Mouse (Mus musculus) lung, postnatal 14 days (tissue): Measurements from ENCODE around the gene Mafk.
A peak's percentile ranks its signal among the peaks of the same experiment; 100 is the strongest.

Source experiments
- DNase-seq: peaks from one replicate; pipeline ENCODE4 v3.0.0; 2021

The Mafk gene

DNA sequence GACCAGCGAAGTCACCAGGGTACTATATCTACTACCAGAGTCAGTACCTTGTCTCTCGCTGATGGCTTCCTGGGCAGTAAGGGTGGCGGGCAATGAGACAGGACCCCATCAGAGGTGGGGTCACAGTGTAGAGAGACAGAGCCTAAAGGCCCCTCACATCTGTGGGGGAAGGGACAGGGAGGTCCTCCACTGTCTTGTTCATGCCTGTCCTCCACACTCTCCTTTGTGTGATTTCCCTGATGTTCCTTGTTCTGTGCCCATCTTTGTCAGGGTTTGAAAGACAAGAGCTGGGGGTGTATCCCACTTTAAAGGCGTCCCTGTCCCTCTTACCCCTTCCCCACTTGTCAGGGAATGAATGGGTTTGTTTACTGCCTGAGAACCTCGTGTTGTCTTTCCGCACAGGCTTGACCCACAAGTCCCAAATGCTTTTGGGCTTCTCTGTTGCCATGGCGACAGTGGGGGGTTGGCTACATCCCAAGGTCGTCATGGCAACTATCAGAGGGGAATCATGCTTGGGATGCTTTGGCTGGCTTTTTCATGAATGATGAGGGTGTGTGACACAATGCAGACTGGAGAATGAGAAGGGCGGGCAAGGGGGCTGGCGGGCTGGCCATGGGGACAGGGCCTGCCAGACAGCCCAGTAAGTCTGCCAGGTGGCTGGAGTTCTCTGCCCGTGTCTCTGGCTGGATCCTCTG is 6.3 kb downstream of the Mafk start:
- peak; percentile 91 for DNase-seq

DNA sequence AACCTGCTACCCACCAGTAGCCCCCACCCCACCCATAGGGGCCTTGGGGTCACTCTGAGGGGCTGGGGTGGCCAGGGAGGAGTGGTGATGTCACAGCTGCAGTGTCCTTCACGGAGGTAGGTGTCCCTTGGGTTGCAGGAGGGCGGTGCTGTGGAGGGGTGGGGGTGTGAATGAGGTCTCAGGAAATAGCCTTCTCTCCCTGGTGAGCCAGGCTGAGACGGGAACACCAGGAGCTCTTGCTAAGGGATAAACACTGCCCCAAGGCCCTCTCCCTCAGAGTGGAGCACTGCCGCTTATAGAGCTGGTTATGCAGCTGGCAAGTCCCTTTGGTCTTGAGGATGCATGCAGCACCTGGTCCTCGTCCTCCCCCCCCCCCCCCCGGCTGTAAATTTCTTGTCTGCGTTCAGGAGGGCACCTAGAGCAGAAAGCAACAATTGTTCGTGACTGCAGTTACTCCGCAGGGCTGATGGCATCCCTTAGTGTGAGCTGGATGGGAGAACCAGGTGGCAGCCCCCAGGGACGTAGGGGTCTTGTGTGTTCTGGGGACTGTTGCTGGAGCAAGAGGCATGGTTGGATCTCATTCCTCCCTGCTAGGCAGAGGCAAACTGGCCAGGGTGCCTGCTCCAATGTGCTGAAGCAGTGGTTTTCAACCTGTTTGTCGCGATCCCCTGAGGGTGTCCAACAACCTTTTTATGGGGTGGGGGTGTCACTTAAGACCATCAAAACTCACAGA is 7.0 kb downstream of the Mafk start:
- DNase-seq: peak; percentile 38

DNA sequence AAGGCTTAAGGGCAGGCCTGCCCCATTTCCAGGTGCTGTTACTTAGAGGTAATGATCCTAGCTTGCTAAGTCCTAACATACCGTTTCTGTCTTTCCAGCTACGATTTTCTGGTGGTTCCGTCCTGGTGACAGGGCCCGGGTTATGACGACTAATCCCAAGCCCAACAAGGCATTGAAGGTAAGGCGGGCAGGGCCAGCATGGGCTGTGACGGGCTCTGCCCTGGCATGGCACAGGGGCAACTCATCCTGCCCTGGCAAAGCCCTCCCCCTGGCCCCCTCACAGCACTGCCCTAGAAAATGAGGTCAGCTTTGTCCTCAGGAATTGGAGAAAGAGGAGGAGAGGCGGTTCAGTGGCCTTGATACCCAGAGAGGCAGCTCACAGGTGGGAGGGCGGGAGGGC is 7.7 kb downstream of the Mafk start:
- DNase-seq: no peak

DNA sequence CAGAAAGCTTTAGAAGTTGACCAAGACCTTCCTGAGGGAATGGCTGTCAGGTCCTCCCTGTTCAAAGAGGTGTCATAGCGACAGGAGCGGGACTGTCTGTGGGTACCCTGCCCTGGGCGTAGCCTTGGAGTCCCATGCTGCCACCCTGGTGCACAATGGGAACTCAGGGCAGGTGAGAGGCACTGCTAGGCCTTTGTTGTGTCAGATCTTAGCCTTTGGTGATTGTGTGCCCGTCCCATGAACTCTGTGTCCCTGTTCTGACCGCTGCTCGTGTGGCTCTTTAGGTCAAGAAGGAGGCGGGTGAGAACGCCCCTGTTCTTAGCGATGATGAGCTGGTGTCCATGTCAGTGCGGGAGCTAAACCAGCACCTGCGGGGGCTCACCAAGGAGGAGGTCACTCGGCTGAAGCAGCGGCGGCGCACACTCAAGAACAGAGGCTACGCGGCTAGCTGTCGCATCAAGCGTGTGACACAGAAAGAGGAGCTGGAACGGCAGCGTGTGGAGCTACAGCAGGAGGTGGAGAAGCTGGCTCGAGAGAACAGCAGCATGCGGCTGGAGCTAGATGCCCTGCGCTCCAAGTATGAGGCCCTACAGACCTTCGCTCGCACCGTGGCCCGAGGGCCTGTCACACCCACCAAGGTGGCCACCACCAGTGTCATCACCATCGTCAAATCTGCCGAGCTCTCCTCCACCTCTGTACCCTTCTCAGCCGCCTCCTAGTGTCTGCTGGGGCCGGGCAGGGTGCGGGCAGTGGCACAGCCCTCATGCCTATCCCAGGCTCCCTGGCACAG is 8.7 kb downstream of the Mafk start:
- no peak for DNase-seq

DNA sequence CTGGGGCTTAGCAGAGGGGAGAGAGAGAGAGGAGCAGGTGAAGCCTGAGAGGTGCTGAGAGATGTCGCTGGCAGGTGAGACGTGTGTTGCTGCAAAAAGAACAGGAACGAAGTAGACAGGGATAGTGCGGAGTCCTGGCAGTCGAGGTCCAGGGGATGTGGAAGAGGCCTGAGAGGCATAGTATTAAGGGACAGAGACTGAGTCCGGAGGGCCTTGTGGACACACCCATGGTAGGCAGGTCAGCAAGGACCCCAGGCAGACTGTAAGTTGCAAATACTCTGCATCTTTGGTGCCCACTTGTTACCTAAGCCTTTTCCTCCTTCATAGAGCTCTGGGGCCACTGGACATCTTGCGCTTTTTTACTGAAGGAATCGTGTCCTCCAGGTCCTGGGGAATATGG is 9.9 kb downstream of the Mafk start:
- no peak for DNase-seq

DNA sequence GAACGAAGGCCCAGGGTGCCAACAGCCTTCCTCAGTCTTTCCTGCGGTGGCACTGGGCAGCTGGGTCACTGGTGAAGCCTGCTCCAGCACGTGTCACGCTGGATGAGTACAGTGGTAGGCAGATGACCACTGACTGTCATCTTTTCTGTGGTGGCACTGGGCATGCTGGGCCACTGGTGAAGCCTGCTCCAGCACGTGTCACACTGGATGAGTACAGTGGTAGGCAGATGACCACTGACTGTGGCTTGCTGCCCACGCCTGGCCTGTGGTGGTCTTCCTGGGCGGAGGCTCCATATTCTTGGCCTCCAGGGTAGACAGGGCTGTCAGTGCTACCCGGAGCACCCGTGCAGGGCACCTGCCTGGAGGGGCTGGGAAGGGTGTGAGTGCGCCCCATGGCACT is 10.6 kb downstream of the Mafk start:
- DNase-seq: no peak

DNA sequence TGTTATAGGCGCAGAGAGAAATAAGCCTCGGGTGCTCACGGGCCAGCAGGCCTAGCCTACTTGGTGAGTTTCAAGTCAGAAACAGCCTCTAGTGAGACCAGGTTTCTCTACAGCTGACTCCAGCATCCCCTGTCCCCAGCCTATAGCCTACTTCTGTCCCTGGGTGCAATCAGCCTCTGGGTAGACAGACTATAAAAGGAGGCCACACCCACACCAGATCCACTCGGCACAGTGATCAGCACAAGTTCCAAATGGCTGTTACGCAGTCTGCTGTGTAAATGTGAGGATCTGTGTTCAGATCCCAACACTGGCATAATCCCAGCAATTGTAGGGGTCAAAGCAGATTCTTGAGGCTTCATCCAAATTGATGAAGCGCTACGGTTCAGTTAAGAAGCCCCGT is 11.9 kb downstream of the Mafk start:
- DNase-seq: no peak

DNA sequence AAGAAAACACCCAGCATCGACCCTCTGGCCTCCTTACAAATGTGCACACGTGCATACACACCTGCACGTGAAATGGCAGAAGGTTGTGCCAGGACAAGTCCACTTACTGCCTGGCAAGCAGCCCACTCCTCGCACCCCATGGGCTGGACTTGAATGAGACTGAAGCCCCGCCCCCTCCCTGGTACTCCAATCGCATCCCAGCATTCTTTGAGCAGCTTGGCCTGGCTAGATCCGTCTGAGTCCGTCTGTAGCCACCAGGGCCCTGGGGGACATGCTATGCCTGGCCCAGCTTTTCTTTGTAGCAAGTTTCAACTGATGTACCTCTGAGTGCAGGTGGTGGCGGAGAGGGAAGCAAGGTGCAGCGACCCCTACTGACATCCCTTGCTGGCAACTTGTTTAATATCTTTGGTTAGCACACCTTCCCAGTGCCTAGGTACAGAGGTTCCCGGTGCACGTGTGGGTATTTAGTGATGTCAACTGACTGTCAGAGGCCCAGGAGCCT is 12.3 kb downstream of the Mafk start:
- peak; percentile 80 for DNase-seq

DNA sequence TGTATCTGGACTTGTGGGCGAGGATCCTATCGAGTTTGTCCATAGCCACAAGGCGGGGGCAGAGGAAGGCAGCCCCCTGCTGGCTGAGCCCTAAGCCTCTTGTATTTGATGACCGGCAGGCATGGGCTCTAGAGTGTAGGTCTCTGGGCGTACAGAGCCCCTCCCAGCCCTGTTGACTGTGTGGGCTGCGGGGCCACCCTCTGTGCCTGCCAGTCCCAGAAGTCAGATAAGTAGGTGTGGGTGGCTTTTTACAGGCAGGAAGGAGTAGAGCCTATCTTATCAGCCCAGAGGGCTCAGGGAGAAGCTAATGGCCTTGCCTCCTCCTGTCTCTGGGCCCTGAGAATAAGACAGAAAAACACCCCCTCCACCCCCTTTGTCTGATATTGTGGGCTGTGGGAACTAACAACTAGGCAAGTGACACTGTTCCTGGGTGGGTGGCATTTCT is 12.8 kb downstream of the Mafk start:
- no peak for DNase-seq

DNA sequence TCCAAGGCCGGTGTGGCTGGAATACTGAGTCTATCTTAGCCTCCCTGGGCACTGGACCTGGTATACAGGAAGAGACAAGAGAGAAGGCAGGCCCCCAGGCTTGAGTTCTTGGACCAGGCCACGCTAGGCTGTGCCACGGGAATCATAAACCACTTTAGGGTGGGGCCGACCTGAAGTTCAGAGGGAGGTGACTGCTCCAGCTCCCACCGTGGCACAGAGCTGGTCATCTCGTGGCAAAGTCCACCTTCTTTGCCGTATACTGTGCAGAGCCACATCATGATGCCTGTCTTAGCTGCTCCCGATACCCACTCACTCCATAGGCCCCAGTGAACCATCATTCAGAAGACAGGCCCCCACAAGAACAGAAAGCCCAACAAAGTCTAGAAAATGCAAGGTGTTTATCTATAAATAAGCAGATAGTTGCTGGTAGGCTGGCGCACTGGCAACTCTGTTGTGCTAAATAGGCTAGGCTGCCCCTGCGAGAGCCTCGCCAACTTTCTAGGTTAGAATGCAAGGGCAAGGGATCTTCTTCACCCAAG is 13.3 kb downstream of the Mafk start:
- no peak for DNase-seq

DNA sequence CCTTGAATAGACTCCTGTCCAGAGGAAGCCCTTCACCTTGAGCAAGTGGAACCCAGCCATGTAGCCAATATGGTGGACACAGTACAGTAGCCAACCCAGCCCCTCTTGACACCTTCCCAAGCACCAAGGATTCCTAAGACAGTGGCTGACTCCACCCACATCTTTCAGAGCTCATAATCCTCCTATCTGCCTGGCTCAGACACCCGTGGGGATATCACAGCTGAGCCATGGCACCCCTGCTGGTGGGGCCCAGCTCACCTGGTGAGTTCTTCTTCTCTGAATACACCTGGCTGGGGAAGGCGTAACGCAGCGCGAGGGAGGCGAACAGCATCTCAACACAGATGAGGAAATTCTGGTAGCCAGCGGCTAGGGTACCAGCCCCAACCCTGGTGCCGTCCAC is 14.6 kb downstream of the Mafk start:
- DNase-seq: no peak

DNA sequence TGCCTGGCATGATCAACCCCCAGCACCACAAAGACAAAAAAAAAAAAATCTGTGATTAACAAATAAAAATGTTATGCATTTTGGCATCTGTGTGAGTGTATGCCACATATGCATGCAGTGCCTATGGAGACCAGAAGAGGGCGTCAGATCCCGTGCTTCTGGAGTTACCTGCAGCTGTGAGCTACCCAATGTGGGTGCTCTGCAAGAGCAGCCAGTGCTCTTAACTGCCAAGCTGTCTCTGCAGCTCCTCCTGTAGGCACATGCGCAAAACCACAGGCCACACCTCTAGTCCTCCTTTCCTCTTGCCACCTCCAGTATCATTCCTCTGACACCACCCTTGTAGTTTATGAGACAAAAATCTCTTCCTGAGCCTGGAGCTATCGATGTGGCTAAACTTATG is 18.1 kb downstream of the Mafk start:
- DNase-seq: no peak

DNA sequence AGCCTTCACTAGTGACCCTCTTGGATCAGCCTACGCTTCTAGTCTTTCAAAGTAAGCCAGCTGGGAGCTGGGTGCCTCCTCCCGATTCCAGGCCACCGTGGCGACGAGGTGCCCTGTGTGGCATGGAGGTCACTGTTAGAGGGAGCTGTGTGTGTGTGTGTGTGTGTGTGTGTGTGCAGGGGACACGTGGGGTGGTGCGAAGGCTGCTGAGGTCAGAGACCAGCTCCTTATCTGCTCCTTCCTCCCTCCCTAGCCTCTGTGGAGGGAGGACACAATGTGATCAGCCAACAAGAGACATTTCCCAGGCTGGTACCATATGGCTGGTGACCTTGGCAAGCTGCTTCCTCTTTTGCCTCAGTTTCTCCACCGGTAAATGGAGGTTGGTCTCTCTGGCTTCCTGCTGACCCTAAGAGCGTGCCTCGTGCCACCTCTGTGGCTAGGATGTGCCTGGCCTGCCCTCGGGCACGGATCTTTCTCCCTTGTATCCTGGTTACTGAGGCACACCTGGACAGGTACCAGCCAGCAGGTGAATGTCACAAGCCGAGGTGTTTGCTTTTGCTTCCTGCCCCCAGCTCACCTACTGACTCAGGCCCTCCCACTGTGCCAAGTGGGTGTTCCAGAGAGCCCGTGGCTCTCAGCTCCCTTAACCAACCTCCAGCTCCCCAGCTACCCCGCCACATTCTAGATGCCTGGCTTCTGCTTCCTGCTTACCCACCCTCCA is 20.5 kb downstream of the Mafk start:
- no peak for DNase-seq

DNA sequence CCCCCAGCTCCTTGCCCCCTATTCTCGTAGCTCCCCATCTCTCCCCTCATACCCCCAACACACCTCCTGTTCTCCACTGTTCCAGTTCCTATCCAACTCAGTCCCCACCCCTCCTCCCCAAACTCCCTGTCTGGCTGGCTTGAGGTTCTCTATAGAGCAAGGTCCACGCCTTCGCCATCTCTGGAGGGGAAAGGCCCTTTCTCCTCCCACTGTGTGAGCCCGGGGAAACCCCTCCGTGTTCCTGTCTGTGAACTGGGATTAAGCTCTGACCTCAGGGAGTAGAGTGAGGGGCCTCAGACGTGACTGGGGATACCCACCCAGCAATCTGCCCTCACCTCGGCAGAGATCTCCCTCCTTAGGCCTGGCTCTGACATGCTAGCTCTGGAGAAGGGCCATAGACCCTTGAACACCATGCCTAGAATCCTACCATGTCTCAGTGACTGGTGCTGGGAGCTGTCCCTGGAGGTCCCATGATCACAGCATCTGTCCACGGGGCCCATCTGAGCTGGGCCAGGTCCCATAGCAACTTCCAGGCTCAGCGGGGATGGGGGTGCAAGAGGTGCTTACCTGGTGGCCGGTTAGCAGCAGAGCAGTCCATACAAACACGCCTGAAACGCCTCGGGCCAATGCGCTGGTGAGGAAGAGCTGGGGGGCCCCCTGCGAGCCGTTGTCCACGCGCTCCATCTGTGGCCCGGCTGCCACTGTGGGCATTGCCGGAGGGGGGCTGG is 21.2 kb downstream of the Mafk start:
- DNase-seq: no peak

DNA sequence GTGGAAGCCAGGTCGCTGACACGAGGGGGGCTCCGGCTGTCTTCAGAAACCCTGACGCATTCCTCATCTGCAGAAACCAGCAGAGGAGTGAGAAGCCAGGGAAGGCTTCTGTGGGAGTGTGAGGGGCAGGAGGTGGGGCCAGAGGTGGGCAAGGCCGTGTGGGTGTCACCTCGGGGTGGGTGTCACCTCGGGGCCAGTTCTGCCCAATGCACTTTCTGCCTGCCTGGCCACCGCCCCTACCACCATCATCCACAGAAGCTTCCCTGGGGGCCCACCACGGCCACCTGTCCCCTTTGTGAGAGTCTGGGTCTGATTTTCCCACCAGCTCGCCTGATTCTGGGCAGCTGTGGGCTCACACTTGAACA is 21.8 kb downstream of the Mafk start:
- DNase-seq: no peak

DNA sequence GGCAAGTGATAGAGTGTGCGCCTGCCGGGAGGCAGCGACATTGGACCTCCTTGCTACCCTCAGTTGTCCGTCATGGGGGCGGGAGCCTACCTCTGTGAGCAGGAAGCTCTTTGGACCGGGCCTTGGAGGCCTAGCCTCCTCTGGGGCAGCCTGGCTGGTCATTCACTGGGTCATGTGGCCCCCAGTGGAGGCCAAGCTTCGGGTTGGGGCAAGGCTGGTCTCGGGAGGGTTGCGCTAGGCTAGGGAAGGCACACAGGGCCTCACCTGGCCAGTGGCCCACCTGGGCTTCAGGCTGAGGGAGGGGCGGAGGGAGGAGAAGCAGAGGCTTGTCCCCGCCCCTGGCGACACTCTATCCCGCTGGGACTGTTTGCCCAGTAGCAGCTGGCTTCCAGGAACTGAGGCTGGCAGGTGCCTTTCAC is 22.7 kb downstream of the Mafk start:
- peak; percentile 64 for DNase-seq

DNA sequence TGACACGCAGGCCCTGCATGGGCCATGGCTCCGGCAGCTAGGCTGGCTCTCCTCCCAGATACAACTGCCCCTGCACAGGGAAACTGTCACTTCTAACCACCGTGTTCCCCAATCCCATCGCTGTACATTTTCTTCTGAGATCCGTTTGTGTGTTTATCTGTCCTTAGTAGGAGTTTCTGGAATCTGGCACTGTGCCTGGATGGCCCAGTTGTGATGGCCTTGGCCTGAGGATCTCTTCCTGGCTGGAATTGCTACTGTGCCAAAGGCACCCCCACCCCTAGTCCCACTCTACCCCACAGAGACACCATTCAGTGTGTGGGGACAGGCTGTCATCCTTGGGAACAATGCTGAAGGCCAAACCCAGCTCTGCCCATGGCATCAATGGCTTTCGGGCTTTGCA is 24.7 kb downstream of the Mafk start:
- no peak for DNase-seq

DNA sequence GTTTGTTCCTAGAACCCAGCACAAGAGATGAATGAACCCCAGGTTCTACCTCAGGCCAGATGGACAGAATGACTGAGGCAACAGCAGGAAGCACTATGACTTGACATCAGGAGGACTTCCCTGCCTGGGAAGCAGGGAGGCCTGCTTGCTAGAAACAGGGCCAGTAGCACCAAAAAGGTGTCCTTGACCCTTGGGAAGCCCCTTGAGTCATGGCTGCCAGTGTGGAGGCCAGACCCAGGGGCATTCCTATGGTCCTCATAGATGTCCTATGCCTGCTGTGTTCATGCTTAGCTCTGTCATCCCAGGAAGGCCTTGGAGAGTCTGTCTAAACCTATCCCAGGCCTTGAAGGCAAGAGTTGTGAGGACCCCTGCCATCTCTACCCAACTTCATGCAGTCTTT is 25.1 kb downstream of the Mafk start:
- DNase-seq: no peak

DNA sequence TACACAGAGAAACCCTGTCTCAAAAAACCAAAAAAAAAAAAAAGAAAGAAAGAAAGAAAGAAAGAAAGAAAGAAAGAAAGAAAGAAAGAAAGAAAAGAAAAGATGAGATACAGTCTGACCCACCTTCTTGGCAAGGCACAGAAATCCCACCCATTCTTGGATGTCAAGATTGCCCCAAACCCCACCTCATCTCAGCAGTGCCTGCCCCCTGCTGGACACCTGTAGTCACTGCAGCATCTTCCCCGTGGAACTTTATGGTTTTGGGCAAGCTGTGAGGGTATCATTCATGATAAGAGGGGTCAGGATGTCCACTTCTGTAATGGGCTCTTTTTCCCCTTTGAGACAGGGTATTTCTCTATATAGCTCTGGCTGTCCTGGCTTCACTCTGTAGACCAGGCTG is 26.0 kb downstream of the Mafk start:
- DNase-seq: no peak

DNA sequence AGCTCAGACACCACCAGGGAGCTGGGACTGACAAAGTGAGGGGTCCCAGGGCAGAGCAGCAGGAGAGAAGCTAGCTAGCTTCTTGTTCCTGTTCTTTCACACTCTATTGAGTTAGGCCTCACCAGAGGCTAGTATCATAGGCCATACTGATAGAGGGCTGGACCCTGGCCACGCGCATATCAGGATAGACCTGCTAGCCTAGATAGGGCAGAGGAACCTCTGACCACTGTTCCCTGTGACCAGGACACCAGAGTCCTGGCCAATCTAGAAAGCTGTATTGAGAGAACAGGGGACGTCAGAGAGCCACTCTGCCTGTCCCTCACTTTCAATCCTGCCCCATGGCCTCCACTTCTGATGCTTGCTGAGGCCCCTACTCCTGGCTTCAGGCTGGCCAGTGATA is 26.7 kb downstream of the Mafk start:
- no peak for DNase-seq

DNA sequence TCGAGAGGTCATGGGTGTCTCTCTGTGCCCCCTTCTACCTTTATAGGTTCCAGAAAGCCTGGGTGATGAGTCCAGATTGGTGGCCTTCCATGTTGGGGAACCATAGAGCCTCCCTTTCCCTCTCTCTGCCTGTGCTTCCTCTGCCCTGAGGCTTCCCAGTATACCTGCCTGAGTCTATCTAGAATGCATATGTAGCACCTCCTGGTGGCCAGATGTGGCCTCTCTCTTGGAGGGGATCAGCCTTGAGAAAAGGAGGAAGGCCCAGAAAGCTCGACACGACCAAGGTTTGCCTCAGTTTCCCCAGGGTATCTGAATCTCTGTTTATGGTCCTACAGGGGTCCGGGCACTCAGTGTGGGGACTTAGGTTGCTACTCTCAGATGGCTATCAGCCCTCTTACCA is 27.5 kb downstream of the Mafk start:
- peak; percentile 70 for DNase-seq

DNA sequence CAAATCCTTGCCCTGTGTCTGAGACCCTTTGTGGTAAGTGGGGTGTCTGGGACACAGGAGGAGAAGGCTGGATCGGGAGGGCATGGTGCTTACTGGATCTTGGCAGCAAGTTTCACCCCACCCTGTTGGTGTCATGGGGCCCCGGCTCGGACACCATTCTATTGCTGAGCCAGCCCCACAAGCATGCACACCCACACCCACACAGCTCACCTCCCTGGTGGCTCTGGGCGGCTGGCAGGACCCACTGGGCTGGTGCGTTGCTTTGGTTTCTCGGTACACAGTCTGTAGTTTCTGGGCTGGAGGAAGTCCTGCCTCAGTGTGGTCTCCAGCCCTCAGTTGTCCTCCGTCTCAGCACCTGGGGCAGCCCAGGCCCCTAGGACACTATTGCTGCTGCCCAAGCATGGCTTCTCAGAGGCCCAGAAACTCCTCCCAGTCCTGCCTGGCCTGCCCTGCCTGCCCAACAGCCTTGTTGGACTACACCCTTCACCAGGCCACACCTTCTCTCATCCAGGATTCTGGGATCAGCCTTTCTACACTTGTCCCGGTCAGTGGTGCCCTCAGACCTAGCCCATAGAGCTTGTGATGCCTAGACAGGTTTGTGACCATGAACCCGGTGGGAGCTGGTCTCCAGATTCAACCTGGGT is 28.3 kb downstream of the Mafk start, which contains the start of gene Tmem184a:
Gene Tmem184a, minus strand, starts transcription at position 380 of the 644 bp plus-strand sequence.
- DNase-seq: no peak
